Mouse (Mus musculus) intestine, embryonic 16.5 days (tissue): Measurements from ENCODE around the gene Sorcs1. TPM values are rescaled to one million over a fixed set of nuclear protein-coding genes. Genes with fewer than 3 reads are reported as not detected.

Source experiments
- ATAC-seq: fragments of 200-750 bp; cut with Nextera tagmentation; 2 replicates; pipeline ENCODE4 v1.8.0; 2017; ENCODE audit warnings: moderate TSS enrichment, moderate library complexity
- H3K27ac ChIP-seq: fragments of 300-500 bp; sonication (generic); 2 replicates; pipeline ENCODE4 v1.5.1; 2014; ENCODE audit warnings: mild to moderate bottlenecking, low read length
- H3K27me3 ChIP-seq: fragments of 300-500 bp; sonication (generic); replicated peaks from 2 replicates; pipeline ENCODE4 v1.6.1; 2014; ENCODE audit warnings: low read length, control low read depth, mixed read lengths; ENCODE audit not compliant: control insufficient read depth, insufficient read depth
- H3K36me3 ChIP-seq: fragments of 300-500 bp; sonication (generic); 2 replicates; pipeline ENCODE4 v1.6.1; 2014; ENCODE audit warnings: low read length, control low read depth; ENCODE audit not compliant: control insufficient read depth, insufficient read depth
- H3K4me1 ChIP-seq: fragments of 300-500 bp; sonication (generic); 2 replicates; pipeline ENCODE4 v1.6.1; 2014; ENCODE audit warnings: low read length, control low read depth, mixed read lengths; ENCODE audit not compliant: control insufficient read depth, insufficient read depth
- H3K4me2 ChIP-seq: fragments of 300-500 bp; sonication (generic); 2 replicates; pipeline ENCODE4 v1.6.1; 2014; ENCODE audit warnings: low read depth, low read length, control low read depth
- H3K4me3 ChIP-seq: fragments of 300-500 bp; sonication (generic); 2 replicates; pipeline ENCODE4 v1.5.1; 2014; ENCODE audit warnings: mild to moderate bottlenecking, low read length
- H3K9ac ChIP-seq: fragments of 300-500 bp; sonication (generic); 2 replicates; pipeline ENCODE4 v1.6.1; 2014; ENCODE audit warnings: low read depth, low read length
- H3K9me3 ChIP-seq: fragments of 300-500 bp; sonication (generic); 2 replicates; pipeline ENCODE4 v1.6.1; 2016; ENCODE audit warnings: low read length, control low read depth; ENCODE audit not compliant: control insufficient read depth
- WGBS: fragments of 180-500 bp; shearing (Covaris S2); extraction: QIAGEN DNeasy Blood & Tissue Kit; methylation state at CpG from one replicate; pipeline ENCODE4 v1.1.7; 2014; 5-methylcytosine and 5-hydroxymethylcytosine counted together
- polyA plus RNA-seq: library from polyadenylated mRNA; unstranded; fragments of >200 nt; fragmentation: Nextera tagmentation; extraction: Ambion mirVana; gene quantifications from 2 replicates; pipeline ENCODE4 v1.2.1, GENCODE M21; 2015

The Sorcs1 gene
- polyA plus RNA-seq, 1 experiment from 2014 or later, result 1.9 TPM

- WGBS, result 40% methylated on average over 7 of the region's 7 CpGs
Observed at GRCm38 (mm10) chr19:50214466-50215228, 463.8 kb downstream of the Sorcs1 start.

GRCm38 (mm10) chr19:50210456-50210855 lies 468.0 kb downstream of the Sorcs1 start:
- H3K4me3 ChIP-seq, result no peak overlapping the region
- no peak overlapping the region for H3K27ac ChIP-seq
- no peaks in the 10 kb centered on the region for H3K36me3 ChIP-seq
- no peak overlapping the region for H3K9ac ChIP-seq
- no peaks in the 10 kb centered on the region for H3K27me3 ChIP-seq
- no peak overlapping the region for H3K4me2 ChIP-seq
- H3K4me1 ChIP-seq, result no peaks in the 10 kb centered on the region
- no peak for ATAC-seq
- no peaks in the 10 kb centered on the region for H3K9me3 ChIP-seq
- WGBS, result 29% methylated on average over 7 of the region's 7 CpGs

More at GRCm38 (mm10) chr19:50214466-50215228, 463.8 kb downstream of the Sorcs1 start:
- H3K9me3 ChIP-seq, result no peaks in the 10 kb centered on the region
- no peak for ATAC-seq
- H3K4me2 ChIP-seq, result no peak overlapping the region
- no peak overlapping the region for H3K9ac ChIP-seq
- H3K27me3 ChIP-seq, result no peaks in the 10 kb centered on the region
- no peaks in the 10 kb centered on the region for H3K4me1 ChIP-seq
- H3K36me3 ChIP-seq, result no peaks in the 10 kb centered on the region
- no peak overlapping the region for H3K4me3 ChIP-seq
- no peak overlapping the region for H3K27ac ChIP-seq

GRCm38 (mm10) chr19:50204341-50204740 lies 474.1 kb downstream of the Sorcs1 start:
- no peak overlapping the region for H3K9ac ChIP-seq
- H3K27ac ChIP-seq, result no peak overlapping the region
- H3K36me3 ChIP-seq, result no peaks in the 10 kb centered on the region
- no peak overlapping the region for H3K4me3 ChIP-seq
- H3K4me2 ChIP-seq, result no peak overlapping the region
- no peaks in the 10 kb centered on the region for H3K9me3 ChIP-seq
- no peaks in the 10 kb centered on the region for H3K4me1 ChIP-seq
- H3K27me3 ChIP-seq, result no peaks in the 10 kb centered on the region
- 70% methylated on average over 6 of the region's 6 CpGs for WGBS
- ATAC-seq, result no peak

- H3K4me1 ChIP-seq, result no peaks in the 10 kb centered on the region
- H3K9ac ChIP-seq, result no peak overlapping the region
- H3K4me2 ChIP-seq, result no peak overlapping the region
- 76% methylated on average over 1 of the region's 1 CpGs for WGBS
- H3K9me3 ChIP-seq, result no peaks in the 10 kb centered on the region
- H3K27me3 ChIP-seq, result no peaks in the 10 kb centered on the region
- H3K4me3 ChIP-seq, result no peak overlapping the region
- H3K27ac ChIP-seq, result no peak overlapping the region
- H3K36me3 ChIP-seq, result no peaks in the 10 kb centered on the region
- no peak for ATAC-seq
Observed at GRCm38 (mm10) chr19:50196592-50196991, 481.9 kb downstream of the Sorcs1 start.

- Histone ChIP-seq H3K4me2 (no peak overlapping the region), H3K4me1 (no peaks in the 10 kb centered on the region), H3K9ac (no peak overlapping the region), H3K27ac (no peak overlapping the region), H3K4me3 (no peak overlapping the region), H3K9me3 (no peaks in the 10 kb centered on the region), H3K27me3 (no peaks in the 10 kb centered on the region), H3K36me3 (no peaks in the 10 kb centered on the region)
- WGBS, result 53% methylated on average over 10 of the region's 10 CpGs
- no peak for ATAC-seq
Observed at GRCm38 (mm10) chr19:50185769-50186715, 492.4 kb downstream of the Sorcs1 start.

- ATAC-seq, result no peak
- WGBS, result 50% methylated on average over 21 of the region's 21 CpGs
- no peaks in the 10 kb centered on the region for H3K27me3 ChIP-seq
Observed at GRCm38 (mm10) chr19:50184901-50185623, 493.4 kb downstream of the Sorcs1 start.

GRCm38 (mm10) chr19:50178851-50179250 lies 499.6 kb downstream of the Sorcs1 start:
- H3K9me3 ChIP-seq, result no peaks in the 10 kb centered on the region
- WGBS, result 78% methylated on average over 4 of the region's 4 CpGs
- no peak overlapping the region for H3K9ac ChIP-seq
- no peaks in the 10 kb centered on the region for H3K27me3 ChIP-seq
- H3K4me2 ChIP-seq, result no peak overlapping the region
- H3K36me3 ChIP-seq, result no peaks in the 10 kb centered on the region
- no peak for ATAC-seq
- H3K4me3 ChIP-seq, result no peak overlapping the region
- H3K4me1 ChIP-seq, result no peaks in the 10 kb centered on the region
- H3K27ac ChIP-seq, result no peak overlapping the region

More at GRCm38 (mm10) chr19:50184901-50185623, 493.4 kb downstream of the Sorcs1 start:
- no peaks in the 10 kb centered on the region for H3K36me3 ChIP-seq
- no peaks in the 10 kb centered on the region for H3K9me3 ChIP-seq
- H3K4me1 ChIP-seq, result no peaks in the 10 kb centered on the region
- H3K4me2 ChIP-seq, result no peak overlapping the region
- no peak overlapping the region for H3K27ac ChIP-seq
- H3K4me3 ChIP-seq, result no peak overlapping the region
- H3K9ac ChIP-seq, result no peak overlapping the region

- H3K9me3 ChIP-seq, result no peaks in the 10 kb centered on the region
- no peaks in the 10 kb centered on the region for H3K27me3 ChIP-seq
- WGBS, result 87% methylated on average over 4 of the region's 4 CpGs
- no peaks in the 10 kb centered on the region for H3K36me3 ChIP-seq
- H3K4me2 ChIP-seq, result no peak overlapping the region
- H3K4me1 ChIP-seq, result no peaks in the 10 kb centered on the region
- no peak overlapping the region for H3K27ac ChIP-seq
- H3K4me3 ChIP-seq, result no peak overlapping the region
- no peak for ATAC-seq
- H3K9ac ChIP-seq, result no peak overlapping the region
Observed at GRCm38 (mm10) chr19:50178151-50178550, 500.3 kb downstream of the Sorcs1 start.

GRCm38 (mm10) chr19:50171849-50172248 lies 506.6 kb downstream of the Sorcs1 start:
- Histone ChIP-seq H3K27me3 (no peaks in the 10 kb centered on the region), H3K4me2 (no peak overlapping the region), H3K9me3 (no peaks in the 10 kb centered on the region), H3K4me1 (no peaks in the 10 kb centered on the region), H3K9ac (no peak overlapping the region), H3K27ac (no peak overlapping the region), H3K36me3 (no peaks in the 10 kb centered on the region), H3K4me3 (no peak overlapping the region)
- WGBS, result 67% methylated on average over 4 of the region's 4 CpGs
- ATAC-seq, result no peak
